Mouse (Mus musculus): Measurements from ENCODE around the gene Pfkfb3. TPM values are rescaled to one million over a fixed set of nuclear protein-coding genes. Genes with fewer than 3 reads are reported as not detected.
A peak's percentile ranks its signal among the peaks of the same experiment; 100 is the strongest.

The Pfkfb3 gene
- polyA plus RNA-seq, 1 experiment from 2014 or later, result 28.7 TPM

DNA sequence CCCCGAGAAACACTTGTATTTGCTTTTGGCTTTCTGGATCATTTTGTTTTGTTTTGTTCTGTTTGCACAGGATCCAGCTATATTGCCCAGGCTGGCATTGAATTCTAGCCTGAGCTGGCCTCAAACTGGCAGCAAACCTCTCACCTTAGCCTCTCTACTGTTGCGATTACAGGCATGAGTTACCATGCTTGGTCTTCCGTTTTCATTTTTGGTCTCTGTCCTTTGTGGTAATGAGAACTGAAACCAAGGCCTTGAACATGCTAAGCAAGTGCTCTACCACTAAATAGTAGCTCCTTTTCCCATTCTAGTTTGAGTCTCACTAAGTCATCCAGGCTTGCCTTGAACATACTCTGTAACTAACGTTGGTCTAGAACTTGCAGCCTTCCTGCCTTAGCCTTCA is 63.3 kb downstream of the Pfkfb3 start:
- Histone ChIP-seq H3K9me3 (ENCODE audit: control insufficient read depth, low read length) (no peaks in the 10 kb centered on the region), H3K4me3 (replicated peaks; ENCODE audit: low read depth, low read length) (no peak overlapping the region), H3K4me1 (ENCODE audit: control insufficient read depth, insufficient read depth, low read length) (0 out of 2 replicates have a peak, but pooled peaks cover 3% of the 10 kb centered on the region), H3K36me3 (ENCODE audit: control insufficient read depth, insufficient read depth, low read length) (peaks cover 79% of the 10 kb centered on the region), H3K27ac (replicated peaks; ENCODE audit: low read depth, low read length) (no peak overlapping the region), H3K27me3 (ENCODE audit: control insufficient read depth, insufficient read depth, low read length) (no peaks in the 10 kb centered on the region), H3K9ac (replicated peaks; ENCODE audit: low read length) (no peak overlapping the region), H3K4me2 (ENCODE audit: low read length) (no peak overlapping the region)
- ATAC-seq (ENCODE audit: low FRiP score, low TSS enrichment) (no peak), DNase-seq (no peak)
- WGBS, result 95% methylated on average over 4 of the region's 4 CpGs

DNA sequence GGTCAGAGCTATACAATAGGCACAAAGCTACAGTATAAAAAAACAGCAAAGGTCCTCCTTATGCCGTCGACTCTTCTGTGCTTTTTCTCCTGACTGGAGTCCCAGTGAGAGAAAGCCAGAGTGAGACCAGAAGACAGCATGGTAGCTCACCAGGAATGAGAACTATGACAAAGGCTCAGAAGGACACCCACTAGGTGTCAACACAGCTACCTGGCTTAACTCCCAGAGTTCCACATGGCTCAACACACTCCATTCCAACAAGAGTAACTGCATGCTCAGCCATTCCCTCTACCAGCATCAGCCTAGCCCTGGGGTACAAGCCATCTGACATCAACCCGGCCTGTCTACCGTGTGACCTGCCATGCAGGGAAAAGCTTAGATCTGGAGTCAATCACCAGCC is 70.7 kb downstream of the Pfkfb3 start:
- Histone ChIP-seq H3K27ac (replicated peaks; ENCODE audit: low read depth, low read length) (no peak overlapping the region), H3K9me3 (ENCODE audit: control insufficient read depth, low read length) (no peaks in the 10 kb centered on the region), H3K27me3 (ENCODE audit: control insufficient read depth, insufficient read depth, low read length) (no peaks in the 10 kb centered on the region), H3K36me3 (ENCODE audit: control insufficient read depth, insufficient read depth, low read length) (peaks cover 100% of the 10 kb centered on the region), H3K4me3 (replicated peaks; ENCODE audit: low read depth, low read length) (no peak overlapping the region), H3K4me1 (ENCODE audit: control insufficient read depth, insufficient read depth, low read length) (no peaks in the 10 kb centered on the region), H3K9ac (replicated peaks; ENCODE audit: low read length) (no peak overlapping the region), H3K4me2 (ENCODE audit: low read length) (no peak overlapping the region)
- no peak for ATAC-seq (ENCODE audit: low FRiP score, low TSS enrichment)
- WGBS, result 93% methylated on average over 4 of the region's 4 CpGs
- DNase-seq, result no peak

DNA sequence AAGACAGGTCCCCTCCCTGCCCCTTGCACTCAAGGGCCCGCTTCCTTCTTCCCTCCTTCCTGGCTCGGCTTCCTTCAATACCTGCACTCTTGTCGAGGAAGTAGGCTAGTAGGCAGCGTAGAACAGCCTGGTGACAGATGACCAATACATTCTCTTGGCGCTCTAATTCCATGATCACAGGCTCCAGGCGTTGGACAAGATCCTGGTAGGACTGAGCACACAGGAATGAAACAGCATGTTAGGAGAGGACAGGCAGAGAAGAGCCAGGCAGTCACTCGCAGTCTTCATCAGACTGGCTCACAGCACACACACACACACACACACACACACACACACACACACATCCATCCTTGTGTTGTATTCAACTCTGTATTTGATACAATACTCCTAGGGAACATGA is 71.5 kb downstream of the Pfkfb3 start:
- H3K9me3 ChIP-seq (ENCODE audit: control insufficient read depth, low read length), result no peaks in the 10 kb centered on the region
- ATAC-seq (ENCODE audit: low FRiP score, low TSS enrichment) (no peak), DNase-seq (no peak)
- no peak overlapping the region for H3K27ac ChIP-seq (replicated peaks; ENCODE audit: low read depth, low read length)
- peaks cover 99% of the 10 kb centered on the region for H3K36me3 ChIP-seq (ENCODE audit: control insufficient read depth, insufficient read depth, low read length)
- H3K4me2 ChIP-seq (ENCODE audit: low read length), result no peak overlapping the region
- no peaks in the 10 kb centered on the region for H3K27me3 ChIP-seq (ENCODE audit: control insufficient read depth, insufficient read depth, low read length)
- 94% methylated on average over 7 of the region's 7 CpGs for WGBS
- no peak overlapping the region for H3K4me3 ChIP-seq (replicated peaks; ENCODE audit: low read depth, low read length)
- no peak overlapping the region for H3K9ac ChIP-seq (replicated peaks; ENCODE audit: low read length)
- no peaks in the 10 kb centered on the region for H3K4me1 ChIP-seq (ENCODE audit: control insufficient read depth, insufficient read depth, low read length)

DNA sequence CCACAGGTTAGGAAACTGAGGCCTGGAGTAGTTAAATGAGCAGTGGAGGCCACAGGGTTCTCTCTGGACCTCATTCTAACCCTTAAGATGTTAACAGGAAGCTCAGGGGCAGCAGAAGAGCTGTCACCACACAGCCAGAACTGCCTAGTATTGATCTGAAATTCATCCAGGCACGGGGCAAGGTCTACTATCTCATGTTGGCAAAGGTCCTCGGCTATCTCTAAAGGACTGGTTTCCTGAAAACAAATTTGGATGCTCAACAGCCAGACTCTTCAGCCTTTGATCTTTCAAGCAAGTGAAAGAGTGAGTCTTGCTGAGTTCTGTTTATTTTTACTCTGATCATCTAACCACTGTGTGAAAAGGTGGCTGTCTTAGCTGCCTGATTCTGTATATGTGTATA is 74.9 kb downstream of the Pfkfb3 start:
- Histone ChIP-seq H3K4me2 (ENCODE audit: low read length) (no peak overlapping the region), H3K9me3 (ENCODE audit: control insufficient read depth, low read length) (no peaks in the 10 kb centered on the region), H3K36me3 (ENCODE audit: control insufficient read depth, insufficient read depth, low read length) (peaks cover 99% of the 10 kb centered on the region), H3K27ac (replicated peaks; ENCODE audit: low read depth, low read length) (no peak overlapping the region), H3K4me1 (ENCODE audit: control insufficient read depth, insufficient read depth, low read length) (no peaks in the 10 kb centered on the region), H3K27me3 (ENCODE audit: control insufficient read depth, insufficient read depth, low read length) (no peaks in the 10 kb centered on the region), H3K4me3 (replicated peaks; ENCODE audit: low read depth, low read length) (no peak overlapping the region), H3K9ac (replicated peaks; ENCODE audit: low read length) (no peak overlapping the region)
- ATAC-seq (ENCODE audit: low FRiP score, low TSS enrichment) (no peak), DNase-seq (no peak)
- WGBS, result 87% methylated on average over 2 of the region's 2 CpGs

DNA sequence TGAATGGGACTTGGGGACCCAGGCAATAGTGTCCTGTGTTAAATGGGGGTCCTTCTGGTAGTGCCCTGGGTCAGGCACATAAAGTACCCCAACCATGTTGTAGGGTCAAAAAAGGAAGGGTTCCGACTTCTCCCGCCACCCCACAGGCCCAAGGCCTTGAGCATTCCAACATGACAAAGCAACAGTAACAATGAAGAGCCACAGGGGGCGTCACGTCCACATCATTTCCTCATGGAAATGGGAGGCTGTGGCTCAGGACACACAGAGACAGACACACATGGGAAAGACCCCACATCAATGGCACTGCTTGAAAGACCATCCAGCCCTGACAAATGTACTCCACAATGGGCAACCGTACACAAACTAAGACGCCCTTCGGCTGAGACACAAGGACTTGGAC is 78.6 kb downstream of the Pfkfb3 start:
- no peaks in the 10 kb centered on the region for H3K4me1 ChIP-seq (ENCODE audit: control insufficient read depth, insufficient read depth, low read length)
- no peaks in the 10 kb centered on the region for H3K27me3 ChIP-seq (ENCODE audit: control insufficient read depth, insufficient read depth, low read length)
- no peaks in the 10 kb centered on the region for H3K9me3 ChIP-seq (ENCODE audit: control insufficient read depth, low read length)
- no peak overlapping the region for H3K4me2 ChIP-seq (ENCODE audit: low read length)
- H3K27ac ChIP-seq (replicated peaks; ENCODE audit: low read depth, low read length), result no peak overlapping the region
- 80% methylated on average over 7 of the region's 7 CpGs for WGBS
- no peak overlapping the region for H3K4me3 ChIP-seq (replicated peaks; ENCODE audit: low read depth, low read length)
- H3K9ac ChIP-seq (replicated peaks; ENCODE audit: low read length), result no peak overlapping the region
- DNase-seq, result no peak
- ATAC-seq (ENCODE audit: low FRiP score, low TSS enrichment), result no peak
- H3K36me3 ChIP-seq (ENCODE audit: control insufficient read depth, insufficient read depth, low read length), result peaks cover 95% of the 10 kb centered on the region

DNA sequence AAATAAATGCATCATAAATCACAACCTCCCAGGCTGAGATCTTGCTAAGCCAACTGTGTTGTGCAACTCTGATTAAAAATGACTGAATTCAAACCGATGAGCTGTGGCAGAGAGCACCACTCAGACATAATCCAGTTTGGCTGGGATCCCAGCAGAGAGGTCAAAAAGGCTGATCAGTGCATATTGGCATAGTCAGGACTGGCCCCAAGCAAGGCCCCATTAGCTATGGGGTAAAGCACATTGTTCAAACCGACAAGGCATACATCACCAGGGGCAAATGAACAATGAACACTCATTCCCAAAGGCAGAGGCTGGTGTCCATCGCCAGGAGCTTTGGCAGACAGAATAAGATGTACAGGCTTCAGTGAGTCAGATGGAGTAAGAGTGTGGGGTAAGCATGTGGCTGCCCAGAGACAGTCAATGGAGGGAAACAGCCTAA is 89.2 kb downstream of the Pfkfb3 start:
- no peak overlapping the region for H3K4me2 ChIP-seq (ENCODE audit: low read length)
- H3K4me3 ChIP-seq (replicated peaks; ENCODE audit: low read depth, low read length), result no peak overlapping the region
- DNase-seq, result peak; percentile 65
- no peak overlapping the region for H3K27ac ChIP-seq (replicated peaks; ENCODE audit: low read depth, low read length)
- 0 out of 2 replicates have a peak, but pooled peaks have one; percentile 58 for ATAC-seq (ENCODE audit: low FRiP score, low TSS enrichment)
- no peaks in the 10 kb centered on the region for H3K4me1 ChIP-seq (ENCODE audit: control insufficient read depth, insufficient read depth, low read length)
- no peak overlapping the region for H3K9ac ChIP-seq (replicated peaks; ENCODE audit: low read length)
- no peaks in the 10 kb centered on the region for H3K27me3 ChIP-seq (ENCODE audit: control insufficient read depth, insufficient read depth, low read length)
- no peaks in the 10 kb centered on the region for H3K9me3 ChIP-seq (ENCODE audit: control insufficient read depth, low read length)
- 22% methylated on average over 3 of the region's 3 CpGs for WGBS
- no peaks in the 10 kb centered on the region for H3K36me3 ChIP-seq (ENCODE audit: control insufficient read depth, insufficient read depth, low read length)

DNA sequence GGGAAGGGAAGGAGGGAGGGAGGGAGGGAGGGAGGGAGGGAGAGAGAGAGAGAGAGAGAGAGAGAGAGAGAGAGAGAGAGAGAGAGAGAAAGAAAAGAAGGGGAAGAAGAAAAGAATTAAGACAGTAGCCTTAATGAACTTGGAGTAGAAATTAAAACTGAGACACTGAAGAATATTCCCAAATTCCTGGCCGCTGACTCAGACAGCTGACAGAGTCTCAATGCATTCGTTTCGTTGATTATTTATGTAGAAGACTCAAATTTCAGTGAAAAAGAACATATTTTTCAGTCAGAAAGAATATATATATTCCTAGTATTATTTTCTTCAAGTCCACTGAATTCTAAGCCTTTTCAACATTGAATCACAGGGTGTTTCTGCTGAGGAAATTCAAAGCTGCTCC is 92.9 kb downstream of the Pfkfb3 start:
- Histone ChIP-seq H3K9ac (replicated peaks; ENCODE audit: low read length) (no peak overlapping the region), H3K4me1 (ENCODE audit: control insufficient read depth, insufficient read depth, low read length) (no peaks in the 10 kb centered on the region), H3K27ac (replicated peaks; ENCODE audit: low read depth, low read length) (no peak overlapping the region), H3K4me2 (ENCODE audit: low read length) (no peak overlapping the region), H3K9me3 (ENCODE audit: control insufficient read depth, low read length) (no peaks in the 10 kb centered on the region), H3K27me3 (ENCODE audit: control insufficient read depth, insufficient read depth, low read length) (no peaks in the 10 kb centered on the region), H3K36me3 (ENCODE audit: control insufficient read depth, insufficient read depth, low read length) (no peaks in the 10 kb centered on the region), H3K4me3 (replicated peaks; ENCODE audit: low read depth, low read length) (no peak overlapping the region)
- 83% methylated on average over 3 of the region's 3 CpGs for WGBS
- no peak for DNase-seq
- no peak for ATAC-seq (ENCODE audit: low FRiP score, low TSS enrichment)

DNA sequence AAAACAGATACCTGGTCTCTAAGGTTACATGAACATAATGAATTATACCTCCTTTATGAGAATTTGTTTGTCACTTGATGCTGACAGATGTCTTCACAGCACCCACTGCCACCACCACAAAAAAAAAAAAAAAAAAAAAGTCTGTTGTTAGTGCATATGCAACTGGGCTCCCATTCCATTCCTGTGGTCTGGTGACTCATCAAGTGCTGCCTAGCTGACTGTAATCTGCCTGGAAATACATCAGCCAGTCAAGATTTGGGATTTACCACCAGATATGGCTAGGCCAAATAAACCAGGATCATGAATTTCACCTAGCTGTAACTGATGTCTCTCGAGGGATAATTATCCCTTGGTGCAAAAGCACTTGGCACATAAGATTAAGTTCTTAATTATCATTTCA is 95.4 kb downstream of the Pfkfb3 start:
- no peak overlapping the region for H3K4me2 ChIP-seq (ENCODE audit: low read length)
- no peak overlapping the region for H3K9ac ChIP-seq (replicated peaks; ENCODE audit: low read length)
- H3K27me3 ChIP-seq (ENCODE audit: control insufficient read depth, insufficient read depth, low read length), result no peaks in the 10 kb centered on the region
- H3K4me1 ChIP-seq (ENCODE audit: control insufficient read depth, insufficient read depth, low read length), result no peaks in the 10 kb centered on the region
- no peaks in the 10 kb centered on the region for H3K36me3 ChIP-seq (ENCODE audit: control insufficient read depth, insufficient read depth, low read length)
- H3K9me3 ChIP-seq (ENCODE audit: control insufficient read depth, low read length), result no peaks in the 10 kb centered on the region
- no peak for DNase-seq
- no peak for ATAC-seq (ENCODE audit: low FRiP score, low TSS enrichment)
- WGBS, result 92% methylated on average over 1 of the region's 1 CpGs
- H3K27ac ChIP-seq (replicated peaks; ENCODE audit: low read depth, low read length), result no peak overlapping the region
- no peak overlapping the region for H3K4me3 ChIP-seq (replicated peaks; ENCODE audit: low read depth, low read length)

DNA sequence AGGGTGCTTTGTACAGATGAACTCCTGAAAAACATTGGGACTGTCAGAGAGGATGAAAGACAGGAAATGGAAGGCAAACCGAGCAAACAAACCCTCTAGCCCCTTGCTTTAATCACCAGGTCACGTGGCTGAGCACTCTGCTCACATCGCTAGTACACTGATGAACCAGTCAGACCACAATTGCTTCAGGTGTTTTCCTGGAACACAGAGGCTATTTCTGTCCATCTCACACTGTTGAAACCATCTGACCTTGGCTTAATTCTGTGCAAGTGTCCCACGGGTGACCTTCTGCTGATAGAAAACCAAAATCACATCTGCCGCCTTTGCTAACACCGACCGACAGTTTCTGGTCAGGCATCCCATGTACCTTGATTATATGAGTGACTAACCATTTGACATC is 96.0 kb downstream of the Pfkfb3 start:
- Histone ChIP-seq H3K4me2 (ENCODE audit: low read length) (no peak overlapping the region), H3K9ac (replicated peaks; ENCODE audit: low read length) (no peak overlapping the region), H3K27me3 (ENCODE audit: control insufficient read depth, insufficient read depth, low read length) (no peaks in the 10 kb centered on the region), H3K4me1 (ENCODE audit: control insufficient read depth, insufficient read depth, low read length) (no peaks in the 10 kb centered on the region), H3K27ac (replicated peaks; ENCODE audit: low read depth, low read length) (no peak overlapping the region), H3K9me3 (ENCODE audit: control insufficient read depth, low read length) (no peaks in the 10 kb centered on the region), H3K36me3 (ENCODE audit: control insufficient read depth, insufficient read depth, low read length) (no peaks in the 10 kb centered on the region), H3K4me3 (replicated peaks; ENCODE audit: low read depth, low read length) (no peak overlapping the region)
- DNase-seq, result no peak
- WGBS, result 83% methylated on average over 7 of the region's 7 CpGs
- no peak for ATAC-seq (ENCODE audit: low FRiP score, low TSS enrichment)
